Mouse (Mus musculus) limb, embryonic 13.5 days (tissue): ENCODE measurements at regions not wholly inside any gene's neighbourhood (a gene's known extent, or its start where the extent isn't known, plus 50 kb on each side); places are given as distances from the start of the nearest gene placed in this dataset.
A peak's percentile ranks its signal among the peaks of the same experiment; 100 is the strongest.
"Not testable (repeated sequence)": the region's sequence is repeated elsewhere in the genome, so short reads cannot be mapped to it uniquely, and the experiment has no call there.

Source experiments
- ATAC-seq: fragments of 200-750 bp; cut with Nextera tagmentation; 2 replicates; pipeline ENCODE4 v1.8.0; 2017; ENCODE audit warnings: low read depth, moderate number of reproducible peaks, moderate TSS enrichment; ENCODE audit not compliant: low FRiP score
- H3K27ac ChIP-seq: fragments of 300-500 bp; sonication (generic); 2 replicates; pipeline ENCODE4 v1.5.1; 2015; ENCODE audit warnings: inconsistent platforms, mild to moderate bottlenecking, moderate library complexity
- H3K27me3 ChIP-seq: fragments of 300-500 bp; sonication (generic); 2 replicates; pipeline ENCODE4 v1.6.1; 2015; ENCODE audit warnings: mild to moderate bottlenecking, inconsistent platforms
- H3K36me3 ChIP-seq: fragments of 300-500 bp; sonication (generic); 2 replicates; pipeline ENCODE4 v1.6.1; 2015; ENCODE audit warnings: inconsistent platforms, mild to moderate bottlenecking, moderate library complexity
- H3K4me1 ChIP-seq: fragments of 300-500 bp; sonication (generic); 2 replicates; pipeline ENCODE4 v1.6.1; 2015; ENCODE audit warnings: inconsistent platforms
- H3K4me2 ChIP-seq: fragments of 300-500 bp; sonication (generic); replicated peaks from 2 replicates; pipeline ENCODE4 v1.6.1; 2015; ENCODE audit warnings: inconsistent platforms, mild to moderate bottlenecking, moderate library complexity
- H3K4me3 ChIP-seq: fragments of 300-500 bp; sonication (generic); 2 replicates; pipeline ENCODE4 v1.5.1; 2015; ENCODE audit warnings: moderate library complexity, mild to moderate bottlenecking, inconsistent platforms
- H3K9ac ChIP-seq: fragments of 300-500 bp; sonication (generic); 2 replicates; pipeline ENCODE4 v1.6.1; 2015; ENCODE audit warnings: mild to moderate bottlenecking, inconsistent platforms
- H3K9me3 ChIP-seq: fragments of 300-500 bp; sonication (generic); 2 replicates; pipeline ENCODE4 v1.6.1; 2016; ENCODE audit warnings: inconsistent platforms
- WGBS: fragments of 180-500 bp; shearing (Covaris S2); methylation state at CpG from one replicate; pipeline ENCODE4 v1.1.7; 2015; 5-methylcytosine and 5-hydroxymethylcytosine counted together

DNA sequence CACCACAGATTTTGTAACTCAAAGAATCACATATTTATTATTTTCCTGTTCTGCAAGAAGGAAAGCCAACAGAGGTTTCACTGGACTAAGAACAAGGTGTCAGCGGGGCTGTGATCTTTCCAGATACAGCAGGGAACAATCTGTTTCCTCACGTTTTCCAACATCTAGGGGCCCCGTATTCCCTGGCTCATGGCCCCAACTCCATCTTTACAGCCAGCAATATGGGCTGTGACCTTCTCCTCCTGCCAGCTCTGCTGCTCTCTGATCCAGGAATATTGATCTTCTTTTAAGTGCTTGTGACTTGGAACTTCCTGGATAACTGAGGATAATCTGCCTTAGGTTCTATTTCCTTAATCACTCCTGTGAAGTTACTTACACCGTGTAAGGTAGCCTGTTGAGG, 352.7 kb upstream of the Cdh5 start:
- H3K4me1 ChIP-seq, result peaks cover 11% of the 10 kb centered on the region
- 51% methylated on average over 4 of the region's 4 CpGs for WGBS

DNA sequence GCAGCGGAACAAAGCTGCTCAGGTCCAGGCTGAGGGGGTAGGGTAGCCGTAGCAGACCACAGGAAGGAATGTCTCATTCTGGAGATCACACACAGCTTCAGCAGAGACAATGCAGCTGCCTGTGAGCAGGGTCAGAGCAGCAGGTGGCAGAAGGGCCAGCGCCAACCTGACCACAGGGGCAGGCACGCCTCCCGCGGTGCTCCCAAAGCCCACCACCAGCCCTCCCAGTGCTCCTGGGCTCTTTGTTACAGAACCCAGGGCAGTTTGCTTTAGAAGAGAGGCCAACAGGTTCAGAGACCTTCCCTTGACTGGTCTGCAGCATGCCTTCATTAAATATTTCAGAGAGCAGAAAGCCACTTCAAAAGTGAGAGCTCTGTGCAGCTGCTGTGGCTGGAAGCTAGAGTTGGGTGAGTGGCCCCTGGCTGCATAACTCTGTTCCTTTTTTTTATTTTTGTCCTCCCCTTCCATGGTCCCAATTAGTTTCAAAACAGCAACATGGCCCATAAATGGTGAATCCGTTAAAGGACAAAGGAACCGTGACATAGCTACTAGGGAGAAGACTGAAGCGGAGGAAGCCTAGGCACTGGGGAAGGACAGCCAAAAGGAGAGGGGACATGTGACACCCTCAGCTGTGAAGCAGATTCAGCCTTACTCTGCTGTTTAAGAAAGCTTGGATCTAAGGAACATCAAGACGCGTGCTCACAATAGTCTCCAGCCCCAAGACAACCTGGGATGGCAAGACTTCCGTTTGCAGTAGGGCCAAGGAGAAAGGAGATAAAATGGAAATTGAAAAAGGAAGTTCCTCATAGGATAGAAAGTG, 350.9 kb upstream of the Cdh5 start:
- H3K4me3 ChIP-seq, result no peak overlapping the region
- H3K27me3 ChIP-seq, result no peaks in the 10 kb centered on the region
- no peak overlapping the region for H3K4me2 ChIP-seq
- no peaks in the 10 kb centered on the region for H3K36me3 ChIP-seq
- peak overlapping the region; percentile 11; the same call in 1 of the 2 replicates for H3K27ac ChIP-seq
- H3K4me1 ChIP-seq, result peaks cover 11% of the 10 kb centered on the region
- ATAC-seq, result peak; percentile 61
- 42% methylated on average over 12 of the region's 12 CpGs for WGBS
- H3K9ac ChIP-seq, result no peak overlapping the region
- no peaks in the 10 kb centered on the region for H3K9me3 ChIP-seq

More for the DNA sequence above, 352.7 kb upstream of the Cdh5 start:
- Histone ChIP-seq H3K4me3 (no peak overlapping the region), H3K27ac (no peak overlapping the region), H3K4me2 (no peak overlapping the region), H3K27me3 (no peaks in the 10 kb centered on the region), H3K36me3 (no peaks in the 10 kb centered on the region), H3K9me3 (no peaks in the 10 kb centered on the region), H3K9ac (no peak overlapping the region)
- ATAC-seq, result no peak

DNA sequence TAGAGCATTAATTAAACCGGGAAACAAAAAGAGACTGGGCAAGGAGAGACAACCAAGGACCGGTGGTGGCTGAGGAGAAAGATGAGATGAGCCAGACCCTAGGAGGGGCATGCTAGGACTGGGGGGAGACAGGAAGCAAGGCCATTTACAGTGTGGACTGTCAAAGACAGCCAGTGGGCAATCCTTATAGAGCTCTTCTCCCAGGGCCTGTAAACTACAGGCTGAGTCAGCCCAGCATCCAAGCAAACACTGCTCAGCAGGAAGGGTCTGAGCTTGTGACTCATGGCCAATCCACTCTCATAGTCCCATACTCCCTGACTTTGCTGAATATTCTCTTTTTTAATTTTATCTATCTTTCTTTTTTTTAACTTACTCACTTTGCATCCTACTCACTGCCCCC, 350.3 kb upstream of the Cdh5 start:
- Histone ChIP-seq H3K9me3 (no peaks in the 10 kb centered on the region), H3K4me1 (peaks cover 11% of the 10 kb centered on the region), H3K4me3 (no peak overlapping the region), H3K36me3 (no peaks in the 10 kb centered on the region), H3K27ac (no peak overlapping the region), H3K4me2 (no peak overlapping the region), H3K9ac (no peak overlapping the region), H3K27me3 (no peaks in the 10 kb centered on the region)
- ATAC-seq, result no peak
- WGBS, result 81% methylated on average over 2 of the region's 2 CpGs

DNA sequence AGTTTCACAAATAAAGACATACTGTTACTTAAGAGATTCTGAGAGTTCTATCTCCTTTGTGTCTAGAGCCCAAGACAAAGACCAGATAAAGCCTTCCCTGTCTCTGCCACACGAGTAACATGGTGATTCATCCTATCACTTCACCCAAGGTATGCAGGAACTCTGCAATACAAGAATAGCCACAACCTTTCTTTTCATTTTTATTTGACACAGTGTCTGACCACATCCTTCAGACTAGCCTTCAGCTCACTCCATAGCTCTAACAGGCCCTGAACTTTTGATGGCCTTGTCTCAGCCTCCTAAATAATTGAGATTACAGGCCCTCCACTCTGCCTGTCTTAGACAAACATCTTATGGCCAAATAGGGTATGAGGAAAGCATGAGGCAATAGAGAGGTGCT, 337.6 kb upstream of the Cdh5 start:
- H3K4me2 ChIP-seq, result no peak overlapping the region
- no peak overlapping the region for H3K27ac ChIP-seq
- ATAC-seq, result no peak
- no peak overlapping the region for H3K9ac ChIP-seq
- H3K4me1 ChIP-seq, result no peaks in the 10 kb centered on the region
- WGBS, result 74% methylated on average over 1 of the region's 1 CpGs
- H3K36me3 ChIP-seq, result no peaks in the 10 kb centered on the region
- H3K27me3 ChIP-seq, result no peaks in the 10 kb centered on the region
- H3K4me3 ChIP-seq, result no peak overlapping the region
- peaks cover 6% of the 10 kb centered on the region for H3K9me3 ChIP-seq

DNA sequence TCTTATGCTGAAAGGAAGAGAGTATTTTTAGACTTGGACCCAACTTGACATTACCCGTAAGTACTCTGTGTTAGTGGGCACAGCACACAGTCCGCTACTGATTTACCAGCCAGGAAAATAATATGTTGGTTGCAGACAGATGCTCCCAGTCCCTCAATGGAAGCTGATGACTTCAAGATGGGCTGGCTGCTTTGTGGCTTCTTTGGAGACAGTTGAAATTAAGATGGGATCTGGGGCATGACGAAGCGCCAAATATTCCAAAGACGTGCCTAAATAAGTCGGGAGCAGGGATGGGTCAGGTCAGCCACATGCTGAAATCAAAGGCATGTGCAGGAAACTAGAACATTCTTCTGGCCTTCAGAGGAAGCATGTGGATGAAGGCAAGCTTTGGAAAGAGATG, 321.8 kb upstream of the Cdh5 start:
- no peak overlapping the region for H3K4me2 ChIP-seq
- 83% methylated on average over 6 of the region's 6 CpGs for WGBS
- no peak overlapping the region for H3K27ac ChIP-seq
- H3K4me1 ChIP-seq, result peaks cover 11% of the 10 kb centered on the region
- H3K9me3 ChIP-seq, result no peaks in the 10 kb centered on the region
- no peaks in the 10 kb centered on the region for H3K36me3 ChIP-seq
- H3K9ac ChIP-seq, result no peak overlapping the region
- H3K4me3 ChIP-seq, result no peak overlapping the region
- no peak for ATAC-seq
- H3K27me3 ChIP-seq, result no peaks in the 10 kb centered on the region

DNA sequence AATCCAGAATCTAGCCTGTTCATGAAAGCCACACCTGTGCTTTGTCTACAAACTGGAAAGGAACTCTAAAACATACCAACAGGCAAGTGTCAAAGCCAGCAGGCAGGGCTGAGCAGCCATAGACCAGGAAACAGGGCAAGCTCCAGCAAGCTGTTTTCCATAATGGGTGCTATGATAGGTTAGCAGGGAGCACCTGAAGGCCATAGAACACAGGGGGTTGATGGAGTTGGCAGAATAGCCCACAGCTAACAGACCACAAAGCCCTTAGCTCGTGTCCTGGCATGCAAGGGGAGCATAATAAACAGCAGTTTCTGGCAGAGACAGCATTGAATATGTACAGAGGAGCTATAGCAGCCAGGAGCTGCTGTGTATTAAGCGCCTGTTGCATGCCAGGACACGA, 313.1 kb upstream of the Cdh5 start:
- H3K36me3 ChIP-seq, result no peaks in the 10 kb centered on the region
- ATAC-seq, result no peak
- H3K9me3 ChIP-seq, result no peaks in the 10 kb centered on the region
- H3K9ac ChIP-seq, result no peak overlapping the region
- no peak overlapping the region for H3K4me2 ChIP-seq
- 63% methylated on average over 3 of the region's 3 CpGs for WGBS
- no peak overlapping the region for H3K27ac ChIP-seq
- peaks cover 27% of the 10 kb centered on the region for H3K4me1 ChIP-seq
- H3K27me3 ChIP-seq, result no peaks in the 10 kb centered on the region
- H3K4me3 ChIP-seq, result no peak overlapping the region

DNA sequence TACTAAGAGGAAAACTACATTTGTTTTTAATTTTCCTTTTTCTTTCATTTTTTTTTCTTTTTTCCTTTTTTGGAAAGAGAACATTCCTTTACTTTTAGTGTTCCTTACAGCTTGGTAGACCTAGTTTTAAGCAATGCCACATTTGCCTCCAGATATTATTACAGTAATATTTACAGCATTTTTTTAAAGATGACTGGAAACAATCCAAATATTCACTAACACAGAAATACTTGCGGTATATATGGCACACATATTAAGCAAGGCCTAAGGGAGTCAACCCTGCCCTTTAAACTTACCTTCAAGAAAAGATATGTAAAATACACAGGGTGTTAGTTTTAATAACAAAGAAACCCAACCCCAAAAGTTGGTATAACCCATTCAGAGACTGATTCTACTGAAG, 308.1 kb upstream of the Cdh5 start:
- no peak for ATAC-seq
- no peak overlapping the region for H3K4me3 ChIP-seq
- H3K4me2 ChIP-seq, result no peak overlapping the region
- no peaks in the 10 kb centered on the region for H3K9me3 ChIP-seq
- no peak overlapping the region for H3K27ac ChIP-seq
- H3K27me3 ChIP-seq, result no peaks in the 10 kb centered on the region
- WGBS, result 48% methylated on average over 1 of the region's 1 CpGs
- peaks cover 6% of the 10 kb centered on the region for H3K4me1 ChIP-seq
- no peak overlapping the region for H3K9ac ChIP-seq
- H3K36me3 ChIP-seq, result no peaks in the 10 kb centered on the region

DNA sequence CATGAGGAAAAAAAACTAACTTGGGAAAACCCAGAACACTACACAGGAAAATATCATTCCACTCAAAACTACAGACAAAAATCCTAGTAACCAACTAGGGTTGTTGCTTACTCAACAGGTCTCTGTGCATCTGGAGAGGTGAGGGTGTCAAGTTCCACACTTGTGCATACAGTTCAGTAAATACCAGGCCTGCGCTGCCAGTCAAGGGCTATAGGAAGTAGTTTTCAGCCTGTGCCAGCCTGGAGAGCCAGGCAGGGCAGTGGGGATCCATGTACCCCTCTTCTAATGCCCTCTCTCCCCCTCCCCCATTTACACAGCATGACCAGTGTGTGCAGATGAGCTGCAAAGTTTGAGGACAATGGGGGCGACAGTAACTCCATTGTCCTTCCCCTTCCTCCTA, 302.8 kb upstream of the Cdh5 start:
- not testable (repeated sequence) for H3K36me3 ChIP-seq, H3K27me3 ChIP-seq, H3K9me3 ChIP-seq, H3K27ac ChIP-seq, ATAC-seq, H3K4me2 ChIP-seq, H3K9ac ChIP-seq, H3K4me3 ChIP-seq, H3K4me1 ChIP-seq
- 78% methylated on average over 2 of the region's 2 CpGs for WGBS

DNA sequence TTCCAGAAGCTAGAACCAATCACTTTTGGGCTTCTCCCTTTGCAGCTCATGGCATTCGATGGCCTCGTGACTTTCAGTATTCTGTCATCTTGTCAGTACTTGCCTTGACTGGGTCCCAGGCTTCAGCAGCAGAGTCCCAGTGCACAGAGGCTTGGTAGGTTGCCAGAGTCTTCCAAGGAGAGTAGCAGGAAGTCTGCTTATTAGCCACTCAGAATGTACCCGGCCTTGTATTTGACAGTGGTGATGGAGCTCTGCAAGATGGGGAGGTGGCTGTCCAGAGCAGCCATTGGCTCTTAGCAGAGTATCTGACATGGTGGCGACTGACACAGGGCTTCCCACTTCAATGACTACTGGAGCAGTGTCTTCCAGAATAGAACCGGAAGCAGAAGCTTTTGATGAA, 293.3 kb upstream of the Cdh5 start:
- Histone ChIP-seq H3K9ac (no peak overlapping the region), H3K4me1 (peaks cover 39% of the 10 kb centered on the region), H3K36me3 (peaks cover 3% of the 10 kb centered on the region; the same call in 1 of the 2 replicates), H3K9me3 (peaks cover 4% of the 10 kb centered on the region), H3K27ac (no peak overlapping the region; the same call in 1 of the 2 replicates), H3K4me3 (no peak overlapping the region), H3K4me2 (no peak overlapping the region), H3K27me3 (no peaks in the 10 kb centered on the region)
- no peak for ATAC-seq
- WGBS, result 70% methylated on average over 5 of the region's 5 CpGs

DNA sequence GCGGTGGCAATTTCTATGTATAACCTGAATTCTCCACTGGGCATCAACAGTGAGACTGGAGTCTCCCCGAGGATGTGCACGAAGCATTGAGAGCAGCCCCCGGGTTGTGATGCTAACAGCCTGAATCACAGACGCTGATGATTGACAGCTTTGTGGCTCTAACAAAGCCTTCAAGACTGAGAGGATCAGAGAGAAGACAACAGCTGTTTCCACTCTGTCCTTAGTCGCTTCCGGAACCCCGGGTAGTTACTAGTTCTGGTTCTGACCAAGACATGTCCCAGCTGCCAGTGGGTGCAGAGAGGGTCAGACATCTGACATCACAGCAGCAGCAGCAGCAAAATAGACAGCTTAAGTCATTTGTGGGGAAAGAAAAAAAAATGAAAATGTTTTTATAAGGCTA, 292.8 kb upstream of the Cdh5 start:
- Histone ChIP-seq H3K4me2 (no peak overlapping the region), H3K9me3 (peaks cover 4% of the 10 kb centered on the region), H3K36me3 (peaks cover 3% of the 10 kb centered on the region; the same call in 1 of the 2 replicates), H3K4me3 (no peak overlapping the region), H3K27ac (no peak overlapping the region), H3K4me1 (peaks cover 43% of the 10 kb centered on the region), H3K9ac (no peak overlapping the region), H3K27me3 (no peaks in the 10 kb centered on the region)
- WGBS, result 46% methylated on average over 8 of the region's 8 CpGs
- no peak for ATAC-seq

DNA sequence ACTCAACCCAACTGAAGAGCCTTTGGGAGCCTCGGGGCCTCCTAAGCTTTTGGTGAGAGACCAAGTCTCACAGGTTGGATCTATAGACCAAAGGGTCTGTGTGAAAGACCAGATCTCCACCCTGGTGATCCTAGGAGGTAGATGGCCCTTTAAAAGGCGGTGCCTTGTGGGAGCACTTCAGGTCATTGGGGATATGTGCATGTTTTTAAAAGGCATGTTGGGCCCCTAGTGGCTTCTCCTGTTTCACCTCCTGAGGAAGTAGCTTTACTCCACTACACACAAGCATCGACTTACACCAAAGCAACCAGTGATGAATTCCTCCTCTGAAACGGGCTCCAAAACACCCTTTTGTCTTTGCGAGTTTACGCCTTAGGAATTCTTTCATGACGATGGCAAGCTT, 292.3 kb upstream of the Cdh5 start:
- 48% methylated on average over 7 of the region's 7 CpGs for WGBS

DNA sequence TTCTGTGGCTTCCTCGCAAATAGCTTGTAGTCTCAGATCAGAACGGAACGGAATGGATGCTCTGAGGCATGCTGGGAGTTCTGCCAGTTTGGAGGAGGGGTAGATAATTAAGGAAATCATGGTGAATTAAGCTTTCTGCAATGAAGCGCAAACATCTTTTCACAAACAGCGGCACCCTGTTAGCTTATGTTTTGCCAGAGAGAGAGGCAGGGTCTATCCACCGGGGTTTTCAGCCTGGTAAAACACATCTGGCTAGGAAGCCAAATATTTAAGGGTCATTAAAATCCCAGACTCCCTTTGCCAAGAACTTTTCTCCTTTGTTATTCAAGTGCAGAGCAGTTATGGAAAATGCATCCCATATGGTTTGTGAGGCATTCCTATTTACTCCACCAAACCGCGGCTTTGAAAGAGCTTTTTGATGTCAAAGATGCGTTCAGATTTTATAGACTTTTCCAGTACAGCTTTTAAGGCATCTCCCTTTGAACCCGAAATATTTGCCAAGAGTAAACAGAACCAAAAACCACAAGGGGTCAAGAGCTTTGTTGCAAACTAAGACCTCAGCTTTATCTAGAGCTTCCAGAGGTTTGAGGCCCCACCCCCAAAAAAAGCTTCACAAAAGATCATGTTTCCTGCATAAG, 287.4 kb upstream of the Cdh5 start:
- ATAC-seq, result peak; percentile 42; the same call in 1 of the 2 replicates
- Histone ChIP-seq H3K36me3 (no peaks in the 10 kb centered on the region), H3K4me1 (peaks cover 73% of the 10 kb centered on the region), H3K4me3 (no peak overlapping the region), H3K9me3 (no peaks in the 10 kb centered on the region), H3K9ac (no peak overlapping the region), H3K27ac (peak overlapping the region; percentile 93), H3K27me3 (no peaks in the 10 kb centered on the region), H3K4me2 (peak overlapping the region; percentile 37)
- 15% methylated on average over 10 of the region's 10 CpGs for WGBS

More for the DNA sequence above, 292.3 kb upstream of the Cdh5 start:
- Histone ChIP-seq H3K27me3 (no peaks in the 10 kb centered on the region), H3K9ac (no peak overlapping the region), H3K4me1 (peaks cover 49% of the 10 kb centered on the region), H3K27ac (no peak overlapping the region), H3K9me3 (peaks cover 4% of the 10 kb centered on the region), H3K36me3 (peaks cover 3% of the 10 kb centered on the region; the same call in 1 of the 2 replicates), H3K4me2 (no peak overlapping the region), H3K4me3 (no peak overlapping the region)
- ATAC-seq, result no peak
